Mouse (Mus musculus) right cerebral cortex, adult 18-20 months (tissue): ENCODE data around the gene Ripor1.
"Not testable (repeated sequence)": the region's sequence is repeated elsewhere in the genome, so short reads cannot be mapped to it uniquely, and the experiment has no call there.

Experiments used
- DNase-seq: peaks from one replicate; pipeline ENCODE4 v3.0.0; 2022; ENCODE audit warnings: mixed read lengths

Gene Ripor1

DNA sequence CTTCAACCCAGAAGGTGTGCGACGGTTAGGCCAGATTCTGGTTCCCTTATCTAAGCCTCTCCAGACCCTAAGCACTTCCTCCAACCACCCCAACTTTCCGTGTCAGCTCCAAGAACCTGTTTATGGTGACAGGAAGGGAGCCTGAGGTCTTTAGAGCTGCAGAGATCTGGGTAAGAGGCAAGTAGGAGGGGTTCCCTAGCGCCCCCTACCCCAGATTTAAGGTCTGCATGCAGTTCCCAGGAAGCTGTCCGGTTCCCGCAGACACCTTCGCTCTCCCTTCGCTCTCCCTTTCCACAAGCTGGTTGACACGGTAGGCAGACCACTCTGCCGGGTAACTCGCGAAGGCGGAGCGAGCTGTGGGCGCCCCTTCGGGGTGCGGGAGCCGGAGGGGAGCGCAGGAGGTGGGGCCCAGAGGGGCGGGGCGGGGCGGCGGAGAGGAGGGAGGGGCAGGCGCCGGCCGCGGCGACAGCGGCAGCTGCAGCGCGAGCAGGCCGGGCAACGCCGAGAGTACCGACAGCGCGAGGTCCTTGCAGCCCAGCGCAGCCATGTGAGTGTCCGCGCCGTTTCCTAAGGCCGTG, at the start of gene Ripor1:
Gene Ripor1, plus strand, starts transcription at position 452 of the 578 bp plus-strand sequence.
- DNase-seq, result peak; percentile 75

DNA sequence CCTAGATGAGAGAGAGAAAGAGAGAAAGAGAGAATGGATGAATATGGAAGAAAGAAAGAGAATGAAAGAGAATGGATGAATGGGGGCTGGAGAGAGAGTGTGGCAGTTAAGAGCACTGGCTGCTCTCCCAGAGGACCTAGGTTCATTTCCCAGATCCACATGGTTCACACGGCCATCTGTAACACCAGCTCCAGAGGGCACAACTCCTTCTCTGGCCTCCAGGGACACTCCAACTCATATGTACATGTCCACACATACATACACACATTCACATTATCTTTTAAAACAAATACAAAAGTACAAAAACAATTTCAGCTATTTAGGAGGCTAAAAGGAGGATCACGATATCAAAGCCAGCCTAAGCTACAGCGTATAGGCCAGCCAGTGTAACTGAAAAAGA, 42.2 kb upstream of the Ripor1 start:
- DNase-seq, result no peak

DNA sequence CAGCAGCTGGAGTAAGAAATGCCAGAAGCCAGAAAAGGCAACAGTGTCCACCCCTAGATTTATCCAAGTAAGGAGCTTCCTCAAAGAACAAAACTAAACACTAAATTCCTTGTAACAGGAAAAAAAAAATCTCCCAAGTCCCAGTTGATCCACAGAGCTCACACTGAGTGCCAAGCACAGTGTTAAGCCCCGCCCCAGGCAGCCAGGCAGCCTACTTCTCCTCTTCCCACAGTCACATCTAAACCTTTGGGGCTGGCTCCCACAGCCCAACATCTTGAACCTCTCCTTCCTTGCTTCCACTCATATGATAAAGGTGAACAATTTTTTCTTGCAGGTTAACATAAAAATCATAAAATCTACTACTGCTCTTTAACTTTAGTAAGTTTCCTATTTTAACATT, 41.2 kb upstream of the Ripor1 start:
- no peak for DNase-seq

DNA sequence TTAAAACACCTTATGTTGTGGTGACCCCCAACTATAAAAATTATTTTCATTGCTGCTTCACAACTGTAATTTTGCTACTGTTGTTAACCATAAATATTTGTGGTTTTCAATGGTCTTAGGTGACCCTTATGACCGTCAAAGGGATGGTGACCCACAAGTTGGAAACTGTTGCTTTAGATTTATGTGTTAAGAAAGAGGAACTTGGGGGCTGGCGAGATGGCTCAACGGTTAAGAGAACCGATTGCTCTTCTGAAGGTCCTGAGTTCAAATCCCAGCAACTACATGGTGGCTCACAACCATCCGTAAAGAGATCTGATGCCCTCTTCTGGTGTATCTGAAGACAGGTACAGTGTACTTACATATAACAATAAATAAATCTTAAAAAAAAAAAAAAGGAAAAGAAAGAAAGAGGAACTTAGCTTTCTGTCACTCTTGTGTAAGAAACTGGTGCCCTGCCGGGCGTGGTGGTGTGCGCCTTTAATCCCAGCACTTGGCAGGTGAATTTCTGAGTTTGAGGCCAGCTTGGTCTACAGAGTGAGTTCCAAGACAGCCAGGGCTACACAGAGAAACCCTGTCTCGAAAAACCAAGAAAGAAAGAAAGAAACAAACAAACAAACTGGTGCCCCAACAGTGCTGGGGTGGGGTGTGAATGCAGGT, 40.4 kb upstream of the Ripor1 start:
- not testable (repeated sequence) for DNase-seq

DNA sequence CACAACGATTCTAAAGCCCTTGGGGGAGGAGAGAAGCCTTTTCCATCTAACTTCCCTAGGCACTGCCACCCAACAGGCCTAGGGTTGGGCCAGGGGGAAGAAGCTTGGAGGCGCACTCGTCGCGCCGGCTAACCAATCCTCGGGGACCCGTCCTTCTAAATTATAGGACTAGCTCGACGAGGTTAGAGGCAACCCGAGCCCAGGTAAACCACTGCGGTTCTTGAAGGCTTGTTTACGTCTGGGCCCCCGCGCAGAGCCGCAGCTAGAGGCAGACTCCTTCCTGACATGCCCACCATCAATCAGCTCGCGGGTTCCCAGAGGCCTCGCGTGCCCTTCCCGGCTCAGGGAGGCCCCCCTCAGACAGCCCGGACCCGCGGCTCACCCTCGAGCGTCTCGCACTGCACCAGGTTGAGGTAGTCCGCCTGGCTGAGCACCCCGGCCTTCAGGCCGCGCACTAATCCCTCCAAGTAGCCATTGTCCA, 39.6 kb upstream of the Ripor1 start:
- no peak for DNase-seq

DNA sequence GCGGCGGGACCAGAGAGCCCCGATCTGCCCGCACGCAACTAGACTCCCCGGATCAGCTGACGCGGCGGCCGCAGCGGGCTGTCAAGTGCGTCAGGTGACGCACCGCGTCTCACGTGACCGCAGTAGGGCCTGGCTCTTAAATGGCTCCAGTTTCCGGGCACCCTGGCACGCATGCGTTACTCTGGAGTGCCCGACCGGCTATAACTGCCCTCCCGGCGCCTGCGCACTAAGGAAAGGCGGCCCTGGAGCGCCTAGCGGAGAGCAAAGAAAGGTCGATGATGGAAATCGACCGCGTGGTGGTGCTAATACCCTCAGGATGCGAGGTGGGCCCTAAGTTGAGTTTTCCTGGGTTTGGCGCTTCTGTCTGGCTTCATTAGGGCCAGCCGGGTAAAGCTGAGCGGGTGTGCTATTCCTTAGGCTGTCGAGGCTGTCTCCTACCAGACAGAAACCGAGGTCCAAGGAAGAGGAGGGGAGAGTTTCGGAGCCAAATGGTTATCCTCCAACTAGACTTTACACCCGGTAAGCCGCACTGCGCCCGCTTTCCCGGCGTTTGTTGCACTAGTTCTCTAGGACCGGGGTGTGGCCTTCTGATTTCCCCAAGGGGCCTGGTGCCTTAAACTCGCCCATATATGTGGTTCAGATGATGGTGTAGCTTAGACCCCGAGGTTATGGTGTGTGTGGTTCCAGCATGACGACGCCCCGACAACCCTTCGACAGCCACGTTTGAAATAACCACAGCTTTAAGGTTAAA, 38.9 kb upstream of the Ripor1 start, which contains the start of gene Atp6v0d1:
Gene Atp6v0d1, minus strand, starts transcription at position 96 of the 751 bp plus-strand sequence.
- DNase-seq, result peak; percentile 100

DNA sequence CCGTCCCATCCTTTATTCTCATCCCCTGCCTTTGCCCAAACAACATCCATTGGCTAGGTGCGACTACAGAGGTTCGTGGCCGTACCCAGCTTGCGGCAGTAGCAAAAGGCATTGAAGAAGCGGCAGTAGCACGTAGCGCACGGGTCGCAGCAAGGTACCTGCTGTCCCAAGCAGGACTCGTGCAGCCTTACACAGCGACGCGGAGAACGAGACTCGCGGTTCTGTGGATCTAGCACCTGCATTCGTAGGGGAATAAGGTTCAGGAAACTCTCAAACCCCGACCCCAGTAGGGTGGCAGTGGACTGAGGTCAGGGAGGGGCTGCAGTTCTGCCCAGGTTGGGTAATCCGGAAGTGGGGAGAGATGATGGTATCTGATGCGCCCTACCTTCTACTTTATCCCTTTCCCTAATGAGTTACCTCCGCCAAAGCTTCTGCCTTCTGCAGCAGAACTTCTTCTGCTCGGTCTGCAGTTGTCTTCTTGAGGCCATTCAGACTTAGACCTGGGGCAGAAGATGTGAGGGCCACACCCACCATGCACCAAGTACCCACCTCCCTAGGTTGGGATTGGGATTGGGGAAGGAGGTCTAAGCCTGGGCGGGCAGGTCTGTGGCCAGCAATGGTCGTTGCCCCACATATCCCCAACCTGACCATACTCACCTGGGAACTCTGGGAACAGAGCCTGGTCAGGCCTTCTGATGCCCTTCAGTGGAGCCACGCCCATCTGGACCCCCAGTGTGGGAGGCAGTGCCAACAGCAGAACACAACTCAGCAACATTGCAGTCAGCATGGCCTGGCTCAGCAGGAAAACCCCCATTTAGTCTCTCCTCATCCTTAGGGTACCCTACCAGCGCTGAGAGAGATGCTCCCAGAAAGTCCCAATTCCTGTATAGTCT, 38.1 kb upstream of the Ripor1 start:
- DNase-seq, result peak; percentile 18

DNA sequence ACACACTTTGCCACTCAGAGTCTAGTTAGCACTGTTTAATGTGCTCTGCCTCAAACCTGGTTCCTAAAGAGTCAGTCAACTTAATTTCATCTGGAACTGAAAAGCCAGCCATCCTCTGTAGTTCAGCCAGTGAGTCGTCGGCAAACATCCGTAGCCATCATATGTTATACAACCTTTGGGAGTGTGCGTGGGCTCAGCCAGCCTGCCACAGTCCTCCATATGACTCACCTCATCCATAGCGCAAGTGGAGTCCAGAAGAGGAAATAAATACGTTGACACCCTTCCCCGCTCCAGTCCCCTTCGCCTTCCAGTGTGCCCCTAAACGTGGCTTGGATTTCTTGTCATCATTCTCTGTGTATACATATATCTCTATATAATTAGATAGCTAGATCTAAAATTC, 33.2 kb upstream of the Ripor1 start:
- peak; percentile 69 for DNase-seq

DNA sequence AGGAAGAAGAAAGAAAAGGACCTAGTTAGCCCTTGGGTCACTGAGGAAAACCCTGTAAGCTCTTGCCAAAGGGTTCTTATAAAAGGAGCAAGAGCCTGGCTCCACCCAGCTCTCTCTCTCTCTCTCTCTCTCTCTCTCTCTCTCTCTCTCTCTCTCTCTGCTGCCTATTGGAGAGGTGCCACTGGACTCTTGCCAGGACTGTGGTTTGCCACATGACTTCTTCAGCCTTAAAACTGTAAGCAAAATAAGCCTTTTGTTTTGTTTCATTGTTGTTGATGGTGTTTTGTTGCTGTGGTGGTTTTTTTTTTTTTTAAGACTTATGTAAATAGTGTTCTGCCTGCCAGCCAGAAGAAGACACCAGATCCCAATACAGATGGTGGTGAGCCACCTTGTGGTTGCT, 31.6 kb upstream of the Ripor1 start:
- DNase-seq, result no peak

DNA sequence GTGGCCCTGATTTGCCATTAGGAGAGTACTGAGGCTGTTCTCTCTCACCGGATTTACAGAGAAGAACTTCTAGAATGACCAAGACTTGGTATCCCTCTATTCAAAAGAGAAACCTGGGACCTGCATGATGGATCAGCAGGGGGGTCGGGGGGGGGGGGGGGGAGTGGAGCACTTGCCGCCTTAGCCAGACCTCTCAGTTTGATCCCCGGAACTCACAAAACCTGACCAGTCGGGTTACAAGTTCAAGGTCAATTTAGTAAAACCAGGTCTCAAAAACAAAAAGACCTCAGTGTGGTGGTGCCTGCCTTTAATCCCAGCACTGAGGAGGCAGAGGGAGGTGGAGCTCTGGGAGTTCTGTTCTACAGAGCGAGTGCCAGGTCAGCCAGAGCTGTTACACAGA, 30.3 kb upstream of the Ripor1 start:
- no peak for DNase-seq

DNA sequence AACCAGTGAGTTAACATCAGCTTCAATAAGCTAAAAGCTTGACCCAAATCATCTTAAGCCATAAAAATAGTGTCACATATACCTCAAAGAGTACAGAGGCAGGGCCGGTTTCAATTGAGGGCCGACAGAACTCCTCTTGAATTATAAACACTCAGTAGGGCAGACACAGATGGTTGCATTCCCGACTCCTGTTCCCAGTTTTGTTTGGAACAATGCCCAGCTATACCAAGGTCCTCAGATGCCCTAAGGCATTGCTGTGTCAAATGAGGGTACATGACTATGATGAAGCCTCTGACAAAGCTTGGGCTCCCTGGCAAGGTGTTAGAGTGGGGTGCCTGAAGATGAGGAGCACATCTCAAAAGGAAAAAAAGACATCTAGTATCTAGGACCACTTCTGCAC, 29.5 kb upstream of the Ripor1 start:
- DNase-seq, result no peak

DNA sequence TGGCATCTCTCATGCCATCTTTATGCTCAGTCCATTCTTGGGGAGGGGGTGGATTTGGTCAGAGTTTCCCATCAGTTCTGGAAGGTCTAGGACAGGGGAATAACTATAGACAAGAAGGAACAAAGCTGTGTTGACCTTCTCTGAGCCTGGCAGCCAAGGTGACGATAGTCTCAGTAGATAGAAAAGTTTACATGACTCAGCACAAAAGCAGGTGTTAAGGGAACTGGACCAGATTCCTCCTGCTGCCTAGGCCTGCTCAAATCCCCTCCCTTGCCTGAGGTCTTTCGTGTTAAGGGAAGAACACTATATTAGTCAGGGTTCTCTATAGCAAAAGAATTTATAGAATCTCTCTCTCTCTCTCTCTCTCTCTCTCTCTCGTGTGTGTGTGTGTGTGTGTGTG, 25.3 kb upstream of the Ripor1 start:
- no peak for DNase-seq

DNA sequence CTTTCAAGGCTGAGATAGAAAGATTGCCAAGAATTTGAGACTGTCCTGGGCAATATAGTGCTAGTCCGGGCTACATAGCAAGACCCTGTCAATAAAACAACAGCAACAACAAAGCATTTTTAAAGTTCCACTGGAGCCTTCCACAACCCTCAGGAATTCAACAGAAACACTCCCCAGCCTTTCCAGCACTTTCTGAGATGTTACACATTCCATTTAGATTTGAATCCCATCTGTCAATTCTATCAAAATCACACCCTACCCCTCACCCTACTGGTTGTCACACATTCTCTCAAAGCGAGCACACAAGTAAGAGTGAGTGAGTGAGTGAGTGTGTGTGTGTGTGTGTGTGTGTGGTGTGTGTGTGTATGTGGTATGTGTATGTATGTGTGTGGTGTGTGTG, 12.6 kb upstream of the Ripor1 start:
- DNase-seq, result no peak

DNA sequence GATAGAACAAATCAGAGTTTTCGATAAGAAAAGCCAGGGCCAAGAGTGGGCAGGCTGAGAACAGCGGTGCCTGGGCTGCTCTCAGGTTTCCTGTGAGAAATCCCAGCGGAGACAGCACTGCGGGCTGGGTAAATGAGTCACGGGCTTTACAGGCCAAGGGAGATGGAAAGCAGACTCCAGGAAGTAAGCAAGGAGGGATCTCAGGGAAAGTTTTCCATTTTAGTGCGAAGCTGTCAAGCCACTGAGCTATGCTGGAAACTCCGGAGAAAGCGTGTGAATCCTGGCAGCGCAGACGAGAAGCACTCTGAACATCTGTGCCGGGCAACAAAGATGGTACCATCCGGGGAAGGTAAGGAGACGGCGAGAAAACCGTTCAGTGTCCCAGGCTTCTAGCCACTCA, 11.2 kb upstream of the Ripor1 start:
- DNase-seq, result peak; percentile 71

DNA sequence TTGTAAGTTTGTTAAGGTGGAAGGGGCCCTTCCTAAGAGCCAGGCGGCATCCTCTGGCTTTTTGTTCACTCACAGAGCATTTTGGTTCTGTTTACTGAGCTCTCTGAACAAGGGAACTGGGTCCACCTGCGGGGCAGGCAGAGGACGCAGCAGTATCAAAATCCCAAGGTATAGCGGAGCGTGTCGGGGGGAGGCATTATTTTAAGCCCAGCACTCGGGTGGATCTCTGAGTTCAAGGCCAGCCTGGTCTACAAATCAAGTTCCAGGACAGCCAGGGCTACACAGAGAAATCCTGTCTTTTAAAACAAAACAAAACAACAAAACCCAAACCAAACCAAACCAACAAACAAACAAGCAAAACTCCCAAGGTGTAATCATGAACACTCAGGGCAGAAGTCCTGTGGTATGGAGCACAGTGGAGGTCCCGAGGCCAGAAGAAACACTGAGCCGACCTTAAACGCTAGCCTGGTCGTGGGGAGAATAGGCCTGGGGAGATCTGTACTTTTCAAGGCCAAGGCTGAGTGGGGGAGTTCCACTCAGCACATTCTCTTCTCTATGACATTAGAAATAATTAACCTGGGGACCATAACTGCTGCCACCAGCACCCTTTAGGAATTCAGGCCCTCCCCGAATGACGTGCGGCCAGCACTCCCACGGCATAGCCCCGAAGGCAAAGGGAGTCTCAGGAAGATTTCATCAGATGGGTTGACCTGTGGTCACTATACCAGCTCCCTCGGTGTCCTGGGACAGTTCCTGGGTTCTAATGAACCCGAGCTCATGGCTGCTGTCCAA, 10.4 kb upstream of the Ripor1 start:
- no peak for DNase-seq

DNA sequence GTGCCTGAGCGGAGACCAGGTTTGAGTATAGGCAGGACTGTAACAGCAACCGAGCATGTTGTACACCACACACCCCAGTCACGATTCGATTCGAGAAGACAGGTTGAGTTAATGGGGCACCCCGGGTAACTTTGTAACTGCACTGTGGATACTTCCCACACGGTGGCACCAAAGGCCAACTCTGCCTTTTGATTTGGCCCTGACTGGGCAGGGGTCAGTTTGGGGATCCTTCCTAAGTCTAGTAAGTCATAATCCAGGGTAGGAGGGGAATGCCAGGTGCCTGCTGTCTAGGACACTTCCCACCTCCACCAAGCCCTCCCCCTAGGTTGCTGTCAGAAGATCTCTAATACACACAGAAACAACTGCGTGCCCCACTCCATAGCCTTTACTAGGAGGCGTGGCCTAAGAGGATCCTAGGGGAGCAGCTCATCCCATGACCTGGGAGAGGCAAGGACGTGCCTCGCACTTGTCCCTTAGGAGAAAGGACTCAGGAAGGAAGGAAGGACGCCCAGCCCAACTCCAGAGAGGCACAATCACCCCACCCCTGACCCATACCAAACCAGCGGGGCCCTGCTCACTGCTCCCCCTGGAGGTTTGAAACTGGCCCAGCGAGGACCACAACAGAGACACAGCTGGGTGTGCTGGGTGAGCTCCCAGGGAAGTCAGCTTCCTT, 8.6 kb upstream of the Ripor1 start:
- no peak for DNase-seq

DNA sequence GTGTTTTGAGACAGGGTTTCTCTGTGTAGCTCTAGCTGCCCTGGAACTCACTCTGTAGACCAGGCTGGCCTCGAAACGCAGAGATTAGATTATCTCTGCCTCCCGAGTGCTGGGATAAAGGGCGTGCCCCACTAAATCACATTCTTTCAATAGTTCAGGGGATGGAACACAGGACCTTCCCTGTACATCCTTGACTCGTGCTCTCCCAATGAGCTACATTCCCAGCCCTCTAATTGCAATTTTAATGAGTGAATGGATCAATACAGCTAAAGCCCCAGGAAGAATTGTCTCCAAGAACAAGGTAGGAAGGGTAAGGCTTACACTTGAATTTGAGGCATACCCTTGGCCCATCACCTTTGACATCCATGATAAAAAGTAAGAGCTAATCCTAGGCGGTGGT, 6.3 kb upstream of the Ripor1 start:
- no peak for DNase-seq

DNA sequence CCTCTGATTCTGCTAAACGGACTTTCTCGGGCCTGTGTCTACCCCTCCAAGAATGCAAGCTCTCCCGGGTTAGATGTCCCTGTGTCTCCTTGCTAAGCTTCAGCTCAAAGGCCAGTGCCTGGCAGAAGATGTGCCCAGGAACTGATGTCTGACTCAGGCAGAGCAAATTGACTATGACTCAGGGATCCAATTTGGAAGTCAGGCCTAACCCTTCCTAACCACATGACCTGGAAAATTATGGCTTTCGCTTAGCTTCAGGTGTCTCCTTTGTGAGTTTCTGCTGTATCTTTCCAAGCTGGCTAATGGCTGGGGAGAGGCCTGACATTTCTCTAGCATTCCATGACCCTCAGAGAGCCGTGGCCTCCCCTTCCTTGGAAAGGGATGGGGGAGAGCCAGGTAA, 3.8 kb upstream of the Ripor1 start:
- no peak for DNase-seq

DNA sequence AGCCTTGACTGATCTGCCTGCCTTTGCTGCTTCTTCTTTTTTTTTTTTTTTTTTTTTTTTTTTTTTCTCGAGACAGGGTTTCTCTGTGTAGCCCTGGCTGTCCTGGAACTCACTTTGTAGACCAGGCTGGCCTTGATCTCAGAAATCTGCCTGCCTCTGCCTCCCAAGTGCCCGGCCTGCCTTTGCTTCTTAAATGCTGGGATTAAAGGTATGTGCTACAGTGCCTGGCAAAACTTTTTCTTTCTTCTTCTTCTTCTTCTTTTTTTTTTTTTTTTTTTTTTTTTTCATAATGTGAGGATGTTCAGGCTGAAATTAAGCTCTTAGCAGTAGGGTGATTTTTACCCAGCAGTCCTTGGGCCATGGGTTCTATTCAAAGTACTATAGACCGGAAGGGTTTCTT, 2.5 kb upstream of the Ripor1 start:
- DNase-seq, result not testable (repeated sequence)

DNA sequence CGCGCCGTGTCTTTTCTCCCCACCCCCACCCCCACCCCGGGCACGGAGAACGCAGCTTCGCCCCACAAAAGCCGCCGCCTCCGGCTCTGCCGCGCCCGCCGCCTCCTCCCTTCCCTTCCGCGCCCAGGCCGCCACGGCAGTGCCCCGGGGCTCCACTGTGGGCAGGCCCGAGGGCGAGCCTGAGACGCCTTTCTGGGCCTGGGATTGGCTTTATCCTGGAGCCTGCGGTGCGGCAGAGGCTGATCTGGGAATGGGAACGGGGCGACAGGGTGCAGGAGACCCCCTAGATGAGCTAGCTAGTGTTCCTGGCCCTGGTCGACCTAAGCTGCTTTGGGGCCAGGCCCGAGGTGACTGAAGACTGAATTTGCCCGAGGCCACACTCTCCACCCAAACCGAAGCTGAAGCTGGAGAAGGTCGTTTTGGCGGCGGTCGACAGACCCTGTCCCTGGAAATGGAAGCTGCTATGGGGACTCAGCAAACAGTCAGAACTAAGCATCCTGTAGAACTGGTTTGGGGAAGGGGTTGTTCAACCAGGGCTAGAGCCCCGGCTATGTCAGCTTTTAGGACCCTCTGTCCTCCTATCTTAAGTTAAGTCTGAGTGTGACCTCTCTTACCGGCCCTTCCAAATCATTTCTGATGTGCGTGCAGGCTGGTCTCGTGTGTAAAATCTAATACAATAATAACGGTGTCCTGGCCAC, 585 bp downstream of the Ripor1 start:
- DNase-seq, result no peak
